Mouse (Mus musculus): Measurements from ENCODE around the gene Wdr54. TPM values are rescaled to one million over a fixed set of nuclear protein-coding genes. Genes with fewer than 3 reads are reported as not detected.

Gene Wdr54
- polyA plus RNA-seq, 1 experiment from 2014 or later, result 13.7 TPM

DNA sequence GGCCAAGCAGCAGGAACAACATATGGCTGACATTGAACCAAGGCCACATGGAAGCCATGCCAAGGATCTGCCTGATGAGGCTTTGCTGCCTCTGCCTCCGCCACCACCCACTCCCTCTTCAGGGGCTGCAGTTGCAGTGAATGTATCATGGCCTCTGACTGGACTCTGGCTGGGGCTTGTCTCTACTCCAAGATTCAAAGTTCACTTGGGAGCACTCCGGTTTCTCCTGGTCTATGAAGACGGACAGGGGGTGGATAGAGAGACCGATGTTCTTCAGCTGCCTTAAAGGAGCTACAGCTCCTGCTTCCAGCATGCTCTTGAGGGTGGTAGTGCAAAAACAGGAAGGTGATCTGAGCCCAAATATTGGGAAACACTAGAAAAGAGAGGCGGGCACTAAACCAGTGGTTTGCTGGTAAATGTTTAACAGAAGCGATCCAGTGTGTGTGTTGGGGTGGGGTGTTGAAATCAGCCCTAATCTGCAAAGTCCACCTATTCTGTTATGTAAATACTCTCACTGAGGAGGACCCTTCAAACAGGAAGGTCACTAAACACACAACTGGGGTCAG, 24.6 kb downstream of the Wdr54 start:
- no peak overlapping the region for H3K4me3 ChIP-seq (ENCODE audit: low read depth, low read length)
- no peak overlapping the region for H3K4me2 ChIP-seq (ENCODE audit: low read depth, severe bottlenecking)
- WGBS, result 87% methylated on average over 6 of the region's 6 CpGs
- H3K4me1 ChIP-seq (ENCODE audit: control insufficient read depth, insufficient read depth, low read length), result peaks cover 8% of the 10 kb centered on the region
- DNase-seq (ENCODE audit: low spot score) (no peak), ATAC-seq (ENCODE audit: insufficient number of reproducible peaks, low FRiP score, low TSS enrichment, low read depth) (no peak)
- no peak overlapping the region for H3K27ac ChIP-seq (replicated peaks; ENCODE audit: low read depth, low read length)
- no peaks in the 10 kb centered on the region for H3K36me3 ChIP-seq (ENCODE audit: control insufficient read depth, insufficient read depth, low read length)
- H3K9me3 ChIP-seq (ENCODE audit: control insufficient read depth, low read length), result no peaks in the 10 kb centered on the region
- H3K9ac ChIP-seq (ENCODE audit: low read length), result no peak overlapping the region
- no peaks in the 10 kb centered on the region for H3K27me3 ChIP-seq (ENCODE audit: control insufficient read depth, insufficient read depth, low read length)

DNA sequence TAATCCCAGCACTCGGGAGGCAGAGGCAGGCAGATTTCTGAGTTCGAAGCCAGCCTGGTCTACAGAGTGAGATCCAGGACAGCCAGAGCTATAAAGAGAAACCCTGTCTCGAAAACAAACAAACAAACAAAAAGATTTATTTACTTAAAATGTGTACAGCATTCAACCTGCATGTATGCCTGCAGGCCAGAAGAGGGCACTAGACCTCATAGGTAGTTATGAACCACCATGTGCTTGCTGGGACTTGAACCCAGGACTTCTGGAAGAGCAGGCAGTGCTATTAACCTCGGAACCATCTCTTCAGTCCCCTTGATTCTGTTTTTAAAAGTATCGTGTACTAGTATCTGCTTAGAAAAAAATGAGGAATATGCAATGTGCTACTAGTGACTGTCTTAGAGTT, 28.8 kb downstream of the Wdr54 start:
- H3K4me1 ChIP-seq (ENCODE audit: control insufficient read depth, insufficient read depth, low read length), result peaks cover 20% of the 10 kb centered on the region
- no peaks in the 10 kb centered on the region; the same call in 1 of the 2 replicates for H3K36me3 ChIP-seq (ENCODE audit: control insufficient read depth, insufficient read depth, low read length)
- no peak overlapping the region for H3K4me3 ChIP-seq (ENCODE audit: low read depth, low read length)
- ATAC-seq (ENCODE audit: insufficient number of reproducible peaks, low FRiP score, low TSS enrichment, low read depth), result no peak
- H3K27me3 ChIP-seq (ENCODE audit: control insufficient read depth, insufficient read depth, low read length), result no peaks in the 10 kb centered on the region
- H3K4me2 ChIP-seq (ENCODE audit: low read depth, severe bottlenecking), result no peak overlapping the region
- H3K27ac ChIP-seq (replicated peaks; ENCODE audit: low read depth, low read length), result no peak overlapping the region
- DNase-seq (ENCODE audit: low spot score), result no peak
- H3K9ac ChIP-seq (ENCODE audit: low read length), result no peak overlapping the region
- H3K9me3 ChIP-seq (ENCODE audit: control insufficient read depth, low read length), result no peaks in the 10 kb centered on the region
- 96% methylated on average over 5 of the region's 5 CpGs for WGBS

DNA sequence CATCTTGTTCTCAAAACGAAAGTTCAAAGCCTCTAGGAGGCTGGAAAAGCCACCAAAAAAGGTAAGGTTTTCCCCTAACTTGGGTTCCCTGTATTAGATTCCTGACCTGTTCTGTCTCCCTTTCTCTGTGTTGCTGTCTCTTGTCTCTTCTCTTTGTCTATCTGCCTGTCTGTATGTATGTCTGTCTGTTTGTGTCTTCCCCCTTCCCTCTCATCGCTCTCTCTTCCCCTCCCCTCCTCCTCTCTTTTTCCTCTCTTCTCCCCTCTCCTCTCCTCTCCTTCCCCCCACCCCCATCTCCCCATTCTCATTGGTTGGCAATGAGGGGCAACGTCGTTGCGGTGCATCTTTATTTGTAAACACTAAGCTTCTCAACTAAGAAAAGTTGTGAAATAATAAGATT, 30.9 kb downstream of the Wdr54 start, which contains the start of gene Ino80b:
TSS of gene Ino80b (minus strand) at position 101 of the 400 bp plus-strand sequence.
- H3K9me3 ChIP-seq (ENCODE audit: control insufficient read depth, low read length), result no peaks in the 10 kb centered on the region
- peak within 1 kb of the TSS; percentile 64 for H3K4me3 ChIP-seq (ENCODE audit: low read depth, low read length)
- DNase-seq (ENCODE audit: low spot score), result no peak
- peak within 1 kb of the TSS; percentile 65; the same call in 1 of the 2 replicates for H3K27ac ChIP-seq (replicated peaks; ENCODE audit: low read depth, low read length)
- H3K4me2 ChIP-seq (ENCODE audit: low read depth, severe bottlenecking), result peak within 1 kb of the TSS; percentile 48
- H3K27me3 ChIP-seq (ENCODE audit: control insufficient read depth, insufficient read depth, low read length), result no peaks in the 10 kb centered on the region
- no peak for ATAC-seq (ENCODE audit: insufficient number of reproducible peaks, low FRiP score, low TSS enrichment, low read depth)
- WGBS, result 40% methylated on average over 5 of the region's 5 CpGs
- H3K9ac ChIP-seq (ENCODE audit: low read length), result peak within 1 kb of the TSS; percentile 73
- peaks cover 20% of the 10 kb centered on the region for H3K4me1 ChIP-seq (ENCODE audit: control insufficient read depth, insufficient read depth, low read length)
- H3K36me3 ChIP-seq (ENCODE audit: control insufficient read depth, insufficient read depth, low read length), result no peaks in the 10 kb centered on the region; the same call in none of the 2 replicates

DNA sequence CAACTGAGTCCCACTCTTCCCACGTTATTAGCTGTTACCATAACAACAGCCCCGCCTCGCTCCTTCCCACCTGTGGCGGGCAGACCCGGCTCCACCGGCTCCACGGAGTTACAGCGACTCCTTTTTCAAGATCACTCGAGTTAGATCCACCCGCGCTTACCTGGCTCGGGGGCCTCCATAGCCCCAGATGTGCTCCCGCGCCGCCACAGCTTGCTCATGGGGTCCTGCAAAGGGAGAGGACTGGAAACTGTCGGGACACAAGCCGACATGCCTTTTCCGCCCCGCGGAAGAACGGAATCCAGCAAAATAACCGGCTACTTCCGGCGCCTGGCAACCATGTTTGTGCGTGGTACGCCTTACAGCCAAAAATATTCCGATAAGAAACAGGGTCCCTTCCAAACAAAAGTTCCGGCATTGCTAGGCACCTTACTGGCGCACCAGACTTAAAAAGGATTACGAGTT, 31.3 kb downstream of the Wdr54 start:
- WGBS, result 1% methylated on average over 30 of the region's 30 CpGs
- H3K9me3 ChIP-seq (ENCODE audit: control insufficient read depth, low read length), result no peaks in the 10 kb centered on the region
- H3K4me1 ChIP-seq (ENCODE audit: control insufficient read depth, insufficient read depth, low read length), result peaks cover 25% of the 10 kb centered on the region
- H3K36me3 ChIP-seq (ENCODE audit: control insufficient read depth, insufficient read depth, low read length), result no peaks in the 10 kb centered on the region; the same call in none of the 2 replicates
- DNase-seq (ENCODE audit: low spot score), result peak; percentile 94
- H3K27me3 ChIP-seq (ENCODE audit: control insufficient read depth, insufficient read depth, low read length), result no peaks in the 10 kb centered on the region
- H3K4me3 ChIP-seq (ENCODE audit: low read depth, low read length), result peak overlapping the region; percentile 64
- ATAC-seq (ENCODE audit: insufficient number of reproducible peaks, low FRiP score, low TSS enrichment, low read depth), result no peak
- peak overlapping the region; percentile 73 for H3K9ac ChIP-seq (ENCODE audit: low read length)
- peak overlapping the region; percentile 48 for H3K4me2 ChIP-seq (ENCODE audit: low read depth, severe bottlenecking)
- H3K27ac ChIP-seq (replicated peaks; ENCODE audit: low read depth, low read length), result peak overlapping the region; percentile 65; the same call in 1 of the 2 replicates

DNA sequence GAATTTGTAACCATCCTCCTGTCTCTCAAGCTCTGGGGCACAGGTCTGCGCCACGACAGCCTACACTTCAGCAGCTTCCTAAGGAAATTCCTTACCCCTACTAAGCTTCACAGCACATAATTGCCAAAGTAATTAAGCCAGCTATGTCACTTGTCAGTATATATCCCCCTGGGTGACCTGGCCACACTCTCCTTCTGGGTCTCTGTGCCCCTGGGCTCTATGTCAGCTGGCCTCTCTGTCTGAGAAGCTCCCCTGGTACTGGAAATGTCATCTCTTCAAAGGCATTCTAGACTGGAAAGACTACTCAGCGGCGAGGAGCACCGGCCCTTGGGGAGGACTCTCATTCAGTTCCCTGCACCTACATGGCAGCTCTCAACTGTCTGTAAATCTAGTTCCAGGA, 33.2 kb downstream of the Wdr54 start:
- H3K4me1 ChIP-seq (ENCODE audit: control insufficient read depth, insufficient read depth, low read length), result peaks cover 27% of the 10 kb centered on the region
- no peaks in the 10 kb centered on the region for H3K9me3 ChIP-seq (ENCODE audit: control insufficient read depth, low read length)
- no peaks in the 10 kb centered on the region for H3K27me3 ChIP-seq (ENCODE audit: control insufficient read depth, insufficient read depth, low read length)
- H3K9ac ChIP-seq (ENCODE audit: low read length), result peak overlapping the region; percentile 88
- DNase-seq (ENCODE audit: low spot score), result no peak
- H3K36me3 ChIP-seq (ENCODE audit: control insufficient read depth, insufficient read depth, low read length), result peaks cover 6% of the 10 kb centered on the region
- H3K4me3 ChIP-seq (ENCODE audit: low read depth, low read length), result peak overlapping the region; percentile 87
- H3K27ac ChIP-seq (replicated peaks; ENCODE audit: low read depth, low read length), result no peak overlapping the region; the same call in 1 of the 2 replicates
- peak overlapping the region; percentile 92 for H3K4me2 ChIP-seq (ENCODE audit: low read depth, severe bottlenecking)
- no peak for ATAC-seq (ENCODE audit: insufficient number of reproducible peaks, low FRiP score, low TSS enrichment, low read depth)
- 85% methylated on average over 5 of the region's 5 CpGs for WGBS

DNA sequence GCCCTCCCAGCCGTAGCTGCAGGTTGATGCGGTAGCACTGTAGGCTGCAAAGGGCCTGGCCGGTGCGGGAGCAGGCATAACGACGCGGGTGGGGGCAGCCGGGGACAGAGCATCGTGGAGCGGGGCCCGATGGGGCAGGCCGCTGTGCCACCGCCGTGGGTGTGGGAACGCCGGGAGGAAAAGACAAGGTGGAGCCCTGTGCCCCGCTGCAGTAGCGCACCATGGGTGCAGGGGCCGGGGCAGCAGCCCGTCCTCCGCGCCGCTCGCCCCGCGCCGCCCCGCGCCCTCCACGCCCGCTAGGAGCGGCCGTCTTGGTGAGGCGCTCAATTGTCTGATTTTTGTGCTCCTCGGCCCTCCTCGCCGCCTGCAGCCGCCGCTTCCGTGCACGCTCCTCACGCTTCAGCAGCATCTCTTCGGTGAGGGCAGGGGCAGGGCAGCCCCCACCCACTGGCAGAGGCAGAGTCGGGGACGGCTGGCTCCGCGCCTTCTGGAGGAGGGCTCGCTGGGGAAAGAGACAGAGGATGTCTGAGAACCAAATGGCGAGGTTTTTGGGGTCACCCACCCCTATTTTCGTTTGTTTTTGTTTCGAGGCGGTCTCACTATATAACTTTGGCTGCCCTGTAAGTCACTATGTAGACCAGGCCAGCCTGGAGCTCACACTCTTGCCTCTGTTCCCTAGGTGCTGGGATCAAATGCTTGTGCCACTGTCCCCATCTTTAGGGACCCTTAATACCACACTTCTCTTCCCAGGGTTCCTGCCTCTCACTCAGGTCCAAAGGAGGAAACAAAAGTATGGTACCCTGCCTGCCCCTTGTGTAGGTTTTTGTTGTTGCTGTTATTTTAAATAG, 34.1 kb downstream of the Wdr54 start:
- Histone ChIP-seq H3K9ac (ENCODE audit: low read length) (peak overlapping the region; percentile 88), H3K27ac (replicated peaks; ENCODE audit: low read depth, low read length) (peak overlapping the region; percentile 97), H3K4me1 (ENCODE audit: control insufficient read depth, insufficient read depth, low read length) (peaks cover 27% of the 10 kb centered on the region), H3K36me3 (ENCODE audit: control insufficient read depth, insufficient read depth, low read length) (peaks cover 10% of the 10 kb centered on the region), H3K4me3 (ENCODE audit: low read depth, low read length) (peak overlapping the region; percentile 87), H3K27me3 (ENCODE audit: control insufficient read depth, insufficient read depth, low read length) (no peaks in the 10 kb centered on the region), H3K9me3 (ENCODE audit: control insufficient read depth, low read length) (no peaks in the 10 kb centered on the region), H3K4me2 (ENCODE audit: low read depth, severe bottlenecking) (peak overlapping the region; percentile 92)
- DNase-seq (ENCODE audit: low spot score) (peak; percentile 61), ATAC-seq (ENCODE audit: insufficient number of reproducible peaks, low FRiP score, low TSS enrichment, low read depth) (no peak)
- WGBS, result 1% methylated on average over 34 of the region's 52 CpGs

DNA sequence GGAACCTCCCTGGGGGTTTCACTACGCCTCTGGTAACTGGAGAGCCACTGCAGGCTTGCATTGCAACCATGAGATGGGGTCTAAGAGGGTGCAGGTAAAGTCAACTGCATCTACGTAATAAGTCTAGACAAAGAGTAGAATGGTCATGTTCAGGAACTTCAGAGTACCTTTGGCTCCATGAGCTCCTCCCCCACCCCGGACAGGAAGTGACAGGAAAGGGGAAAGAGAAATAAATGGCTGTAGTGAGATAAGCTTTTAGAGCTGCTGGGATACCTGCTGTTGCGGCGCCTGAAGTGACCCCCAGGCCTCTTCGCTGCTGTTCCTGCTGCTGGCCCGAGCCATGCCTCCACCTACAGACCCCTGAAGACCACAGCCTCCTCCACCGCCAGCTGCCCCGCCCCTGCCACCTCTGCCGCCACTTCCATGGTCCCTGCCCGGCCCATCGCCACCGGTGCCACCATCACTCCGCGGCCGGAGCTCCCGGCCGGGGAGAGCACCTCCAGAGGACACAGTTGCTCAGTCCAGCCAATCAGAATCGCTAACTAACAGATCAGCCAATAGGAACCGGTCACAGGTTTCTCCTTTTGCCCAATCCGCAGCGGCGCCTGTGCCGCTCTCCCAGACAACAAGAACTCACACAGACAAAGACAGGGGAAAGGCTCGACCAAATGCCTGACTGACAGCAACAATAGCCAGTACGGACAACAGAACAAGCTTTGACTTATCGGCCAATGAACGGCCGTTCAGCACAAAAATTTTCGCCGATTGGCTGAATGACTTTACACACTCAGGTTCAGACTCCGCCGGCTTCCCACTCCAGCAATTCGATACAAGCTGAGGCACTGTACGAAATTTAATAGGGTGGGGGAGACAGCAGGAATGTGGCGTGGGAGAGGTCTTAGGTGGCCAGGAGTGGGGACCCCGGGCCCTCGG, 35.0 kb downstream of the Wdr54 start, which contains the start of gene Wbp1:
TSS of gene Wbp1 (minus strand) at position 630 of the 933 bp plus-strand sequence.
- Histone ChIP-seq H3K4me1 (ENCODE audit: control insufficient read depth, insufficient read depth, low read length) (peaks cover 32% of the 10 kb centered on the region), H3K9ac (ENCODE audit: low read length) (peak within 1 kb of the TSS; percentile 88), H3K9me3 (ENCODE audit: control insufficient read depth, low read length) (no peaks in the 10 kb centered on the region), H3K36me3 (ENCODE audit: control insufficient read depth, insufficient read depth, low read length) (peaks cover 13% of the 10 kb centered on the region), H3K27ac (replicated peaks; ENCODE audit: low read depth, low read length) (peak within 1 kb of the TSS; percentile 97), H3K4me2 (ENCODE audit: low read depth, severe bottlenecking) (peak within 1 kb of the TSS; percentile 92), H3K27me3 (ENCODE audit: control insufficient read depth, insufficient read depth, low read length) (no peaks in the 10 kb centered on the region), H3K4me3 (ENCODE audit: low read depth, low read length) (peak within 1 kb of the TSS; percentile 87)
- DNase-seq (ENCODE audit: low spot score), result peak; percentile 96
- ATAC-seq (ENCODE audit: insufficient number of reproducible peaks, low FRiP score, low TSS enrichment, low read depth), result peak; percentile 94
- under 1% methylated on average over 38 of the region's 38 CpGs for WGBS

DNA sequence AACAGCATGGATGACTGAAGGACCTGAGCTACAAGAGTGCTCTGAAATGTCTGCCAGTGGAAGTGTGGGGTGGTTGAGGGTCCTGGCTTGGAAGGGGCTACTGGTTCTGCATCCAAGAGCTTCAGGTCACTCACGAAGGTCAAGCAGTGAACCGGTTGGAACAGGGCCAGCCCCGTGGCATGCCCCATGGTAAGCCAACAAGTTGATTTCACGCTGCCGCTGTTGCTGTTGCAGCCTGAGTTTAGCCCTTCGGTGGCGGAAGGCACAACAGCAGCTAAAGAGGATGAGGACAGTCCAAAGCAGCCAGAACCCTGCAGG, 36.5 kb downstream of the Wdr54 start:
- Histone ChIP-seq H3K36me3 (ENCODE audit: control insufficient read depth, insufficient read depth, low read length) (peaks cover 13% of the 10 kb centered on the region), H3K9ac (ENCODE audit: low read length) (peak overlapping the region; percentile 23; the same call in 1 of the 2 replicates), H3K4me1 (ENCODE audit: control insufficient read depth, insufficient read depth, low read length) (peaks cover 29% of the 10 kb centered on the region), H3K27ac (replicated peaks; ENCODE audit: low read depth, low read length) (no peak overlapping the region), H3K27me3 (ENCODE audit: control insufficient read depth, insufficient read depth, low read length) (no peaks in the 10 kb centered on the region), H3K9me3 (ENCODE audit: control insufficient read depth, low read length) (no peaks in the 10 kb centered on the region), H3K4me2 (ENCODE audit: low read depth, severe bottlenecking) (peak overlapping the region; percentile 84), H3K4me3 (ENCODE audit: low read depth, low read length) (peak overlapping the region; percentile 87; the same call in 1 of the 2 replicates)
- 88% methylated on average over 7 of the region's 7 CpGs for WGBS
- no peak for DNase-seq (ENCODE audit: low spot score)
- no peak for ATAC-seq (ENCODE audit: insufficient number of reproducible peaks, low FRiP score, low TSS enrichment, low read depth)

Measured in limb, embryonic 11.5 days (tissue).